Mouse (Mus musculus) layer of hippocampus, postnatal 25 days (tissue): ENCODE results near the gene Pgs1. TPM values are rescaled to one million over a fixed set of nuclear protein-coding genes. Genes with fewer than 3 reads are reported as not detected.

Source experiments
- DNase-seq, 2 experiments: peaks; one replicate each; pipeline ENCODE4 v3.0.0; 2022; ENCODE audit warnings: mixed read lengths in 2 of 2, low spot score in 1 of 2; ENCODE audit errors: extremely low spot score in 1 of 2
- total RNA-seq, 2 experiments: library from RNA; stranded (reverse); gene quantifications; 2 replicates each; pipeline ENCODE4 v1.2.3; 2021

Pgs1 gene
- total RNA-seq, 2 experiments from 2014 or later = 74.2 to 75.9 TPM

DNA sequence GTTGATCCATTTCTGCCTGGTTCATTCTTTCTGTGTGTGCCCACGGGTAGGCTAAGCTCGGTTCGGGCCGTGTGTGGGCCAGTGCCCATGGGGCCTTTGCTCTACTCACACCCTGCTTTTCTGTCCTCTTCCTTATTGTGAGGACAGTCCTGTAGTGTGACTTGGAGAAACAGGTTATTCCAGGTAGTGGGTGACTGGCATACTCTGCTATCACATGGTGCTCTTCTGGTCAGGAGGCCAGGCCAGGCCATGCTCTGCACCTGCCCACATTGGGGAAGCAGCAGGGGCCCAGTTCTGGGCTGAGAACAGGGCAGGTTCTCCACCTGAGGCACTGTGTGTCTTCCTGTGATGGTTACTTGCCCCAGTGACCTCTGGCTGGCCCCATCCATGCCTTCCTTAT is 12.3 kb downstream of the Pgs1 start:
- no peak for DNase-seq

DNA sequence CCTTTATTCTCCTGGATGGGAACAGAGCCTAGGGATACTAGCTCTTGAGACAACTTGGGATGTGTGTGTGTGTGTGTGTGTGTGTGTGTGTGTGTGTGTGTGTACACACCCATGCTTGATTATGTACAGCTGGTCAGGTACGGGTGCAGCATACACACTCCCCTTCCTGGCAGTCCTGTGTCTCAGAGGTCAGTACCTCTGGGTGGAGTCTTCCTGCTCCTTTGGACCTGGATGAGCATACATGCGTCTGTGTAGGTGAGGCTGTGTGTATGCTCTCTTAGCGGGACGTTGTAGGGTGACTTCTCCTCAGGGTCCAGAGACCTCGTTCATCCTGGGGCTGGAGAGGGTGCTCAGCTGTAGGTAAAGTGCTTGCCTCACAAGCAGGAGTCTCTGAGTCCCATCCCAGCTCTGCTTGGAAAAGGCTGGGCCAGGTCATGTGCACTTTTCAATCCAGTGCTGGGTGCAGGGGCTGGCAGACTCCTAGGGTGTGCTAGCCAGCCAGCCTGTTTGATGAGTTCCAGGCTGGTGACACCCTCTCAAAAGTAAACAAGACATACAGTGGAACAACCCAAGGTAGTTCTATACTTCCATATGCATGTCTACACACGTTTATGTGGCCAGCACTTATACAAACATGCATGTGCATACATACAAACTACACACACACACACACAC is 13.3 kb downstream of the Pgs1 start:
- no peak for DNase-seq

DNA sequence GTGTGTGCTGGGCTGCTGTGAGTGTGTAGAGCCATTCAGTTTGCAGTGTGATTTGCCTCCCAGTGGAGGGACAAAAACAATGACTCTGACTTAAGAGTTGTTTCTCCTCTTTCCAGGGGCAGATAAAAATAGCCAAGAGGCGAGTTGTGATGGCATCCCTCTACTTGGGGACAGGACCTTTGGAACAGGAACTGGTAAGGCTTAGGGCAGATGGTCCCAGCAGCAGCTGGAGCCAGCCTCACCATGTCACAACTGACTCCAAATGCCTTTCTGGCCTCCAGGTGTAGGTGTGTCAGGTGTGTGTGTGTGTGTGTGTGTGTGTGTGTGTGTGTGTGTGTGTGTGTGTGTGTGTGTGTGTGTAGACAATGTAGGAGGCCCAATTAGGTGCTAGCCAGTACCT is 14.0 kb downstream of the Pgs1 start:
- DNase-seq = no peak

DNA sequence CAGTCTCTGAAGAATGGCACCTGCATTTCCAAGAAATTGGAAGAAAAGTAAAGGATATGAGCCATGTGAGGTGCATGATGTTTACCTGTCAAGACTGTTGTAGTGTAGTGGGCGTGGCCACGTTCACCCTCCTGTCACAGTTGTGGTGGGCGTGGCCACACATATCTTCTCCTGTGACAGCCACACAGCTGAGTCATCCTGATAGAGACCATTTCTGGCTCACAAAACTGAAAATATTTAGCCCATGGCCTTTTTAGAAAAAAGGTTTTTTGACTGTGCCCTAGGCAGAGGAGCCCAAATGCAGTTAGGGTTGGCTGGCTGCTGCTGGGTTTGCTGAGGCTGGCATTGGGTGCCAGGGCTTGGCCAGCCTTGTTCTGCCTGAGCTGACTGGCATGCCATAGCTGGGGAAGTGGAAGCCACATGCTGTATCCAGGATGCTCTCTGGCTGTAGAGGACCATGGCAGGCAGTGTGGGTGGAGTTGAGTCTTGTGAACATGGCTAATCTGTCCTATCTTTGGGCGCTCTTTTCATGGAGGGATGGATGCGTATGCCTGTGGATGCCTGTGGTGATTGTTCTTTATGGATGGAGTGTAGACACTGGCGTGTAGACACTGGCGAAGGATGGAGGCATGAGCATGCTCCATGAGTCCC is 14.6 kb downstream of the Pgs1 start:
- DNase-seq = no peak

DNA sequence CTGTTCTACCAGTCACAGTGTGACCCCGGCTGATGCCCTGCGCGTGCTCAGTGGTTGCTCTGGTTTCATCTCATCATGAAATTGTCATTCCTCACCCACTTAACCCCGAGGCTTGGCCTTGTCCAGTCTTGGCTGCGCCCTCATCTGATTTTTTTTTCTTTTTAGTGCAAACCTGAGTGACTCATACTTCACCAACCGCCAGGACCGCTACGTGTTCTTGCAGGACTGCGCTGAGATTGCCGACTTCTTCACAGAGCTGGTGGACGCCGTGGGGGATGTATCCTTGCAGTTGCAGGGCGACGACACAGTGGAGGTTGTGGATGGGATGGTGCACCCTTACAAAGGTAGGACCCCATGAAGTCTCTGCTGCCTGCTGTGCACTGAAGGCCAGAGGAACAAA is 17.1 kb downstream of the Pgs1 start:
- no peak for DNase-seq

DNA sequence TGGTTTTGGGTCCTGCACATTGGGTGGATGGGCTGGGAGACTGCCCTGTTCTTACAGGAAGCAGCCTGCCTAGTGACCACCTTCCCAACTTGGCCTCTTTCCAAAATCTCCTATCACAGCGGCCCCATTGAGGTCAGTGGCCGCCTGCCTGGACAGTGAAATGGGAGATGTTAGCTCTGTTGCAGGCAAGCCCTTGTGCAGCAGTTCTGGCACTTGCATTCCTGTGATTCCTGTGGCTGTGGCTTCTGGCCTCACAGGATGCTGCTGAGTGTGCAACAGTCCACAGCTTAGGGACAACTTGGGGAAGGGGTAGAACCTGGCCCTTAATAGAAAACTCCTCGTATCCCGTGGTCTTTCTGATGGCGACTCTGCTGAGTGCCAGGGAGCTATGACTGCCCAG is 17.6 kb downstream of the Pgs1 start:
- DNase-seq = no peak

DNA sequence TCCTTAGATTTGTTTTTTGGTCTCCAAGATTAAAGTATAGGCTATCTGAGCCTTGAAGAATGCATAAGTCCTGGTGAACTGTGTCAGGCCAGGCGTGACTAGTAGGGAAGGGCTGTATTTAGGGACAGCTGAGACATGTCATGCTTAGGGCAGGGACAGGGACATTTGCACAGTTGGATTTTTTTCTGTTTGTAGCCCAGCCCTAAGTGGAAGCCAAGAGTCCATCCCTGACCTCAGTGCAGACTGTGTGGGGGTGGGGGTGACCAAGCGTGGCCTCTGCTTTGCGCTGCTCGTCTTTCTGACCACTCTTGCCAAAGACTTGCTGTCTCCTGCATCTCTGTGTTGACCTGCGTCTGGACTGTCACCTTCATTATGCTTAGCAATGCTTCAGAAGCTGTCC is 18.1 kb downstream of the Pgs1 start:
- no peak for DNase-seq

DNA sequence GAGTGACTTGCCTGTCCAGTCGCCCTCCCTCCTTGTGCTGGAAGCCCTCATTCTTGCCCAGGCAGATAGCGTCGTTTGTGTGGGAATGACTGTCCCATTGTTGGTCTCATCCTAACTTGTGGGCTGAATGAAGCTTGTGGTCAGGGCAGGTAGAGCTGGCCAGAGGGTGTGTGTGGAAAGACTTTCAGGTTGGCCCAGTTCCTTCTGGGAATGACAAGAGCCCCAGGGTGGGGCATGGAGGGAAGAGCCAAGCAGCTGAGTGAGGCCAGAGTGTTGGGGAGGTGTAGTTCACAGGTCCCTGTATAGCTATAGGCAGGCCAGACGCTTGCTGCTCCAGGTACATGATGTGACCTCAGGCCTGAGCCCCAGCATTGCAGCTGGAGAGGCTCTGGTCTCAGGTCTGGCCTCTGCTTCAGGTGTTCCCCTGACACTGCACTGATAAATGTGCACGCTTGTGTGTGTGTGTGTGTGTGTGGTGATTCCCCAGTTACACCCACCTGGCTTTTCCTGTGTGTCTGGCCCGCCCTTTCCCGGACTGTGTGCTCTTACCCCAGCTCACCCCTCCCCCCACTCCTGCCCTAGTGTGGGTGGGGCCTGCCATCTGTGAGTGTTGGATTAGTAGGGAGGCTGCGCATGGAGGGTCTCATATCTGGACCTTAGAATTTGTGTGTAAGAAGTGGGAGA is 21.5 kb downstream of the Pgs1 start:
- no peak for DNase-seq

DNA sequence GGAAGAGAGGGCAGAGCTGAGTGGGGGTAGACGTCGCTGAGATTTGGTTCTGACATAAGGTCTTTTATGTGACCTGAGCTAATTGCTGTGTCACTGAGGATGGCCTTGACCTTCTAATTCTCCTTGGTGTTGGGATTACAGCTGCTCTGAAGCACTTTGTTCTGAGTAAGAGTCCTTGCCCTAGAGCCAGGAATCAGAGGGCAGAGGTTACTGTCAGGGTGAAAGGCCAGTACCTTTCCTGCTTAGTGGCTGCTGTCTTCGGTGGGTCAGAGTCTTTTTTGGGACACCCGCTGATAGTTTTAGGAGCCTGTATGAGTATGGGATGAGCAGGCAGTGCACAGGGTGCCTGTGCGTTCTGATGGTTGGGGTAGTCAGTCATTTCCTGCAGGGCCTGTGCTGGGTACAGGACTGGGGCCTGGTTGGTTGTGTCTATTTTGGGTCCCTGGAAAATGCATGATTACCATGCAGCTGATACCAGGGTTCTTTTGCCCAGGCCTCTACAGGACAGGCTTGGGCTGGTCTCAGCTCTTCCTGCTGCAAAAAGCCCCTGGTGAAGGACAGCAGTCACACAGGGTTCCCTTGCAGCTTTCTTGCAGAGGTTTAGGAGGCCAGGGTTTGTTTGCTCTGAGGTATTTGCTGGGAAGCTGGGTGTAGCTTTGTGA is 22.2 kb downstream of the Pgs1 start:
- no peak for DNase-seq

DNA sequence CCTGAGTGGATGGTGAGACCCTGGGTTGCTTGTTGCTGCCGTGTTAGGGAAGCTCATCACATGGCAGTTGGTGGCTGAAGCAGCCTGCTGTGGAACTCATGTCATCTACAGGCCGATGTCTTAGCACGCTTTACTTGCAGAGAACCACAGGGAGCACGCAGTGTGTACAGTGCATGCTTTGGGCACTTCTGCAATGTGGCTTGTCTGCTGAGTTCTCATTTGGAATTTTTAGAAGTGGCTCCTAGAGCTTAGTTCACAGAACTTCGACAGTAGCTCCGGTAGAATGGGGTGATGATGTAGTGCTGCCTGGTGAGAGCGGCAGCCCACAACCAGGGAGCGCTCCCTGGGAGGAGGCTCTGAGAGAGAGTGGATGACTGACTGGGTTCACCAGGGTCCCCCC is 22.8 kb downstream of the Pgs1 start:
- no peak for DNase-seq

DNA sequence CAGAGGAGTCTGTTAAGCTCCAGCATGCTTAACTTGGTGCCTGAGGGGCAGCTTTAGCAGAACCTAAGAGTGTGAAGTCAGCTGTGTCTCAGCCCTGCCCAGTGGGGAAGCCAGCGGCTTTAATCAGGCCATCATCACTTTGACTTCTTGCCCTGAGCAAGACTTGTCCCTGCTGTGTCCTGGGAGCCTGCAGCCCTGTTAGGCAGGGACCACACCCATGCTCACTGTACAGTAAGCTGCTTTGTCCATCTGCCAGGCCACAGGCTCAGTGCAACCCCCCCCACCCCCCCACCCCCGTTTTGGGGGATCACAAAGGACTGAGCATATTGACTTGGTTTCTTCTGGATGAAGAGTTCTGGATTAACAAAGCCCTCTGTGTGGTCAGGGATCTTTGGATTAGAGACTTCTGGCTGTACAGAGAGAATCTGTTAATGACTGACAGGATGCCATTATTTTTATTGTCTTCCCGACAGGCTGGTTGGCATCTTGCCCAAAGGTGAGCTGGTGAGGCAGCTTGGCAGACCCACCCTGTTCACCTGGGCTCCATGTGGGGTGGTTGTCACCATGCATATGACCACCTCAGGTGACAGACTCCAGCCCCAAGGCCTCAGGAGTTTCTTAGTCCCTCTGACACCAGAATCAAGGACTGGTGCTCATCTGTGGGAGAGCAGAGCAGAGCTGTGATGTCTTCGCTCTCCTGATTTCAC is 23.9 kb downstream of the Pgs1 start:
- DNase-seq = no peak

DNA sequence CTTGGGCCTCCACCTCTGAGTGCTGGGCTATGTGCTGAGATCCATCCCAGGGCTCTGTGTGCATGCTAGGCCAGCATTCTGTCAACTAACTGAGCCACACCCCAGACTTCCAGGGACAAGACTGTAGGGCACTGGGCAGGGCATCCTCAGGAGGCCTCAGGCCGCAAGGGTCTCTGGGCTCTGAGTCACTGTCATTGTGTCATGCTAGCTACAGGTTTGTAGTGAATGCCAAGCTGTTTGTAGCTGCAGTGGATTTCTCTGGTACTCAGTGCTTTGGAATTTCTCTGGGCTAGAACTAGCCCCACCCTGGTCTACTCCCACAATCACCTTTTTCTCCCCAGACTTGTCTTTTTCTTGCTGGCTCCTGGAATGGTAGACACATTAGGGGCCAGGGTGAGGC is 26.5 kb downstream of the Pgs1 start:
- no peak for DNase-seq

DNA sequence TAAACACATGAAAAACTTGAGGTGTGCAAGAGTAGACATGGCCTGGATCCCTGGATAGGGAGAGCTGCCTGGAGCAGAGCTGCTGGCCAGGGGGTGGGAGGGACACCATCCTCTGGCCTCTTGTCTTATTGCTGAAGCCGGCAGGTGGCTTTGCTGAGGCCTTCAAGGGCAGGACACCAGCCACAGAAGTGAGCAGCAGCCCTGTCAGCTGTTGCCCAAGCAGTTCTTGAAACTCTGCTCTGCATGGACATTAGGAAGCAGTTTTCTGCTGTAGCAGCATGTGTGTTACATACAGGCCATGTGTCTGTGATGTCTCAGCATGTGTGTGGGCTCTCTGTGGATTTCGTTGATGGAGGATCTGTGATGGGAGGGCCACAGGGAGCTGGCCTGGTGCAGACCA is 27.2 kb downstream of the Pgs1 start:
- no peak for DNase-seq

DNA sequence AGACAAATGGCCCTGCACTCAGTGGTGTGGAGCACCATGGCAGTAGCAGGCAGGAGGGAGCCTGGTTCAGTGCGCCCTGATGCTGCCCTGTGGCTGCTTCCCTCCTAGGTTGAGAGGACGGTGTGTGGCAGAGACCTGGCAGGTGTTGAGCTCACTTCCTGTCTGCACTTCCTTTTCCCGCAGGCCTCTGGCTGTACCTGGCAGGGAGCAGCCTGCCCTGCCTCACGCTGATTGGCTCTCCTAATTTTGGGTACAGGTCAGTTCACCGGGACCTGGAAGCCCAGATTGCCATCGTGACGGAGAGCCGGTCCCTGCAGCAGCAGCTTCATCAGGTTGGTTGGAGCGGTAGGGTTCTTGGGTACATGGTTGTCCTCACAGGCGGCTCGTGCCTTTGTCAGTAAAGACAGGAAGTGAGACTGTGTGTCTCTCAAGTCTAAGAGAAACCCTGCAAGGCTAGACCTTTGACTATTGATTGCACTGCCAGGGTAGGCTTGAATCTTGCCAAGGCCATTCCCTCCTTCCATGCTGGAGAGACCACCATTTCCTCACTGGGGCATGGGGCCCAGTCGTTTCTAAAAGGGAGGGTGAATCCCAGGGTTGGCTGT is 28.4 kb downstream of the Pgs1 start:
- DNase-seq = no peak

DNA sequence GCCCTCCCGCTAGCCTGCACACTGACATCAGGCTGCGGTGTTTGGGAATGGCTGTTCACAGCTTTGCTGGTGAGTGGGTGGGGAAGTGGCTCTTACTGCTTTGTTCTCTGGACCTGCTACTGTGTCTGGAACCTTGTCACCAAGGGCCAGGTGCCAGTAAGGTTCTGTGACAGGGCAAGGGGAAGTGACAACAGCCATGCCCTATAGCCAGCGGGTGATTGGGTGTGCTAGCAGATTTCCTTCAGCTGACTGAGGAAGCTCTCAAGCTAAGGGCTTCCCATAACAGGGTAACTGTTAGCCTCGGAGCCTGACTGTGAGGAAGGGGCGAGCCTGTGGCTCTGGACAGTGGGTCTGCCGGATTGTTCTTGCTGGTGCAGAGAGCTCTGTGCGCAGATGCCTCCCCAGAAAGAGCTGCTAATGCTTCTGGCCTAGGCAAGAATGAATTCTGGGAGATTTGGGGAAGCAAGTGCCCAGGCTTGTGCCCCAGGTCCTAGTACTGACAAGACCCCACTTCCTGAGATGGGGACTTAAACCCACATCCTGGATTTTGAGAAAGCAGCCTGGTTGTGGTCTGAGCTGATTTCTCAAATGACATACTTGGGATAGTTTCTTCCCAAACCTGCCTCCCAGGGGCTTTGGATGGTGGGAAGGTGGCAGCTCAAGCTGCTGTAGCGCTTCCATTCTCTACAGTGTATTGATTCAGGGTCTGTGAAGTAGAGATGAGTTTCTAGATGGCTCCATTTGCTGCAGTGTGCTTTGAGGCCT is 29.5 kb downstream of the Pgs1 start:
- DNase-seq = no peak

DNA sequence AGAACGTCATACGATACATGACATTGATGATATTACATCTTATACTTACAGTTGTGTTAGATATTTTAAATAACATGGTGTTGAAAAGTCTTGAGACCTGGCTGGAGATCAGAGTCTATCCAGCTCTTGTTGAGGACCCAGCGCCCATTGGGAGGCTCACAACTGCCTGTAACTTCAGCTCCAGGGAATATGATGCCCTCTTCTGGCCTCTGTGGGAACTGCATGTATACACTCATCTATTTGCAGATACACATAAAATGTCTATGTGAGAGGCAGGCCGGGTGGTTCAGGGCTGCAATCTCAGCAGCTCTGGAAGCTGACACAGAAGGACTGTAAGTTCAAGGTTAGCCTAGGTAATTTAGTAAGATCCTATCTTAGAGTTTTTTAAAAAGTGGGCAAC is 32.2 kb downstream of the Pgs1 start:
- DNase-seq = no peak

DNA sequence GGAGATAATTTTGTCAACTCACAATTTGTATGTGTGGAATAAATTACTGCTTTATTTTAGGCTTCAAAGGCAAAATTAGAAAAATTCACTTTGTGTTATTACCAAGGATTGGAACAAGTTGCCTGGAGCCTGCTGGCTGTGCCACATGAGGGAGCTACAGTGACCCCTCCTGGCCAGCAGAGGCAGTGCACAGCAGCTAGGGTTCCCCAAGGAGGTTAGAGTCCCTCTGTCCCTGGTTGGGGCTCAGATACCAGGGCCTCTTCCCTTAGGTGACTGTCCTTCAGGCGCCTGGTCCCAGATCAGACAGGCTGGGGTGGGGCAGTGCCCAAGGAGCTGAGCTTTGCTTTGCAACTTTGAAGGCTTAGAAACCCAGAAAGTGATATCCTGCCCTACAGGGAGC is 35.7 kb downstream of the Pgs1 start:
- DNase-seq = peak; percentile 61 to 80

DNA sequence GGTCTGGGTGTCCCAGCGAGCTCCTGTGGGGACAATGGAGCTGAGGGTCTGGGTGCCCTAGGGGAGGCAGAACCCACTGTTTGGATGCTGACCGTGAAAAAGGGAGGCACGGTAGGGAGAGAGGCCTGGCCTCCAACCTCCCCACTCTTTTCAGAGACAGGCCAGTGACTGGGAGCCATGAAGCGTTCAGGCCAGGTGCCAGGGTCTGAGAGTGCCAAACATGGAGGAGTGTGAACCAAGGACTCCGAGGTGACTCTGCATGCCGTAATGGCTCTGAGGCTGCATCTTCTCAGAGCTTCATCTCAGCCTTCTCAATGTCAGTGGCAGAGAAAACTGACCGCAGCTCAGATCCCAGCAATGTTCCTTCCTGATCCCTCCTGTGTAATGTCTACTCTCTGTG is 37.4 kb downstream of the Pgs1 start:
- DNase-seq = no peak

DNA sequence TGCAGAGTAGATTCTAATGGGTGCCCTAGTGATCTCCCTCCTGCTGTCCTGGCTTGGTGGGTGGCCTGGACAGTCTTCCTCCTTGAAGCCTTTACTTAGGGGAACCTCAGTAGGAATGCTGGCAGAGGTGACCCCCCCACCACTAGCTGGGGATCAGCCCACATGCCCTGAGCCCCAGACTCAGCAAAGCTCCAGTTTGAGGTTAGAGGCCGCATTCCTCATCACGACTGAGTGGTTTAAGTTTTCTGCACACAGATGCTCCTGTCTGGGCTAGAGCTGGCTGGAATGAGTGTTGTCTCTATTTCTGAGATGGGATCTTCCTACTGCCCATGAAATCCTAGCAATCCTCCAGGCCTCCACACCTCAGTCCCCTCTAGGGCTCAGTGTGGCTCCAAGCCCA is 38.0 kb downstream of the Pgs1 start:
- DNase-seq = no peak

DNA sequence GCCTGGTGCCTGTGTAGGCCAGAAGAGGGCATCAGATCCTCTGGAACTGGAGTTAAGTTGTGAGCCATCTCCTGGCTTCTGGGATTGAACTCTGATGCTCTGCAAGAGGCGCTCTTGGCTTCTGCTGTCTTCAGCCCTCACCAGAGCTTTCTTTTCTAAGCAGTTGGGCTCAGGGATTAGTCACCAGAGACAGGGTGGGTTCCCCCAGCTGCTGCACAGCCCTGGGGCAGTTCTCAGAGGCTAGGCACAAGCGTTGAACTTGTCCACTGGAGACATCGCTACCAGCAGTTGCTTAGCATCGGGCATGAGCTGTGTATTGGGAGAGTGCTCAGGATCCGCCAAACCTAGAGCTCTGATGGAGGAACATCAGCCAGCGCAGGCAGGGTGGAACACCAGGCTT is 43.1 kb downstream of the Pgs1 start:
- no peak for DNase-seq
